Mouse (Mus musculus): ENCODE measurements around the gene Dpyd. TPM values are rescaled to one million over a fixed set of nuclear protein-coding genes. Genes with fewer than 3 reads are reported as not detected.

The Dpyd gene
- polyA plus RNA-seq, 1 experiment from 2014 or later, result 2.6 TPM

GRCm38 (mm10) chr3:118991793-118992192, 429.9 kb downstream of the Dpyd start:
- no peaks in the 10 kb centered on the region for H3K27me3 ChIP-seq
- no peak overlapping the region for H3K4me3 ChIP-seq (replicated peaks)
- H3K4me1 ChIP-seq (replicated peaks), result no peaks in the 10 kb centered on the region
- no peak overlapping the region for H3K4me2 ChIP-seq
- H3K27ac ChIP-seq, result no peak overlapping the region
- WGBS (ENCODE audit: insufficient replicate concordance), result 75% methylated on average over 4 of the region's 4 CpGs
- ATAC-seq (ENCODE audit: low read depth) (no peak), DNase-seq (no peak)
- no peak overlapping the region for H3K9ac ChIP-seq
- no peaks in the 10 kb centered on the region for H3K9me3 ChIP-seq (replicated peaks)
- H3K36me3 ChIP-seq, result no peaks in the 10 kb centered on the region

GRCm38 (mm10) chr3:119021255-119021654, 459.3 kb downstream of the Dpyd start:
- H3K9ac ChIP-seq, result no peak overlapping the region
- no peaks in the 10 kb centered on the region for H3K36me3 ChIP-seq
- H3K27ac ChIP-seq, result no peak overlapping the region
- no peaks in the 10 kb centered on the region for H3K4me1 ChIP-seq (replicated peaks)
- no peak for ATAC-seq (ENCODE audit: low read depth)
- H3K27me3 ChIP-seq, result no peaks in the 10 kb centered on the region
- no peak overlapping the region for H3K4me2 ChIP-seq
- no peak overlapping the region for H3K4me3 ChIP-seq (replicated peaks)
- 71% methylated on average over 7 of the region's 7 CpGs for WGBS (ENCODE audit: insufficient replicate concordance)
- no peaks in the 10 kb centered on the region for H3K9me3 ChIP-seq (replicated peaks)
- DNase-seq, result no peak

GRCm38 (mm10) chr3:119042611-119043010, 480.7 kb downstream of the Dpyd start:
- Histone ChIP-seq H3K9ac (no peak overlapping the region), H3K9me3 (replicated peaks) (no peaks in the 10 kb centered on the region), H3K4me1 (replicated peaks) (no peaks in the 10 kb centered on the region), H3K36me3 (no peaks in the 10 kb centered on the region), H3K27ac (no peak overlapping the region), H3K27me3 (no peaks in the 10 kb centered on the region), H3K4me3 (replicated peaks) (no peak overlapping the region), H3K4me2 (no peak overlapping the region)
- no peak for ATAC-seq (ENCODE audit: low read depth)
- 66% methylated on average over 1 of the region's 1 CpGs for WGBS (ENCODE audit: insufficient replicate concordance)
- DNase-seq, result no peak

GRCm38 (mm10) chr3:119056144-119056543, 494.2 kb downstream of the Dpyd start:
- no peak overlapping the region for H3K4me3 ChIP-seq (replicated peaks)
- no peaks in the 10 kb centered on the region for H3K9me3 ChIP-seq (replicated peaks)
- no peak overlapping the region for H3K9ac ChIP-seq
- no peaks in the 10 kb centered on the region for H3K36me3 ChIP-seq
- WGBS (ENCODE audit: insufficient replicate concordance), result 50% methylated on average over 1 of the region's 1 CpGs
- no peak overlapping the region for H3K27ac ChIP-seq
- no peaks in the 10 kb centered on the region for H3K4me1 ChIP-seq (replicated peaks)
- H3K4me2 ChIP-seq, result no peak overlapping the region
- no peak for ATAC-seq (ENCODE audit: low read depth)
- no peak for DNase-seq
- H3K27me3 ChIP-seq, result no peaks in the 10 kb centered on the region

GRCm38 (mm10) chr3:119063214-119063613, 501.3 kb downstream of the Dpyd start:
- Histone ChIP-seq H3K27me3 (no peaks in the 10 kb centered on the region), H3K4me1 (replicated peaks) (no peaks in the 10 kb centered on the region), H3K27ac (no peak overlapping the region), H3K36me3 (no peaks in the 10 kb centered on the region), H3K9me3 (replicated peaks) (no peaks in the 10 kb centered on the region), H3K9ac (no peak overlapping the region), H3K4me3 (replicated peaks) (no peak overlapping the region), H3K4me2 (no peak overlapping the region)
- WGBS (ENCODE audit: insufficient replicate concordance), result 54% methylated on average over 4 of the region's 4 CpGs
- ATAC-seq (ENCODE audit: low read depth) (no peak), DNase-seq (no peak)

- ATAC-seq (ENCODE audit: low read depth) (no peak), DNase-seq (no peak)
- Histone ChIP-seq H3K4me3 (replicated peaks) (no peak overlapping the region), H3K36me3 (no peaks in the 10 kb centered on the region), H3K9ac (no peak overlapping the region), H3K4me1 (replicated peaks) (no peaks in the 10 kb centered on the region), H3K27me3 (no peaks in the 10 kb centered on the region), H3K27ac (no peak overlapping the region), H3K4me2 (no peak overlapping the region), H3K9me3 (replicated peaks) (no peaks in the 10 kb centered on the region)
- WGBS (ENCODE audit: insufficient replicate concordance), result 9% methylated on average over 1 of the region's 1 CpGs
Observed at GRCm38 (mm10) chr3:119063642-119064041, 501.7 kb downstream of the Dpyd start.

GRCm38 (mm10) chr3:119064746-119065145, 502.8 kb downstream of the Dpyd start:
- Histone ChIP-seq H3K9me3 (replicated peaks) (no peaks in the 10 kb centered on the region), H3K4me1 (replicated peaks) (no peaks in the 10 kb centered on the region), H3K4me2 (no peak overlapping the region), H3K27me3 (no peaks in the 10 kb centered on the region), H3K27ac (no peak overlapping the region), H3K4me3 (replicated peaks) (no peak overlapping the region), H3K9ac (no peak overlapping the region), H3K36me3 (no peaks in the 10 kb centered on the region)
- ATAC-seq (ENCODE audit: low read depth) (no peak), DNase-seq (no peak)
- 81% methylated on average over 7 of the region's 7 CpGs for WGBS (ENCODE audit: insufficient replicate concordance)

GRCm38 (mm10) chr3:119067221-119067620, 505.3 kb downstream of the Dpyd start:
- Histone ChIP-seq H3K9ac (no peak overlapping the region), H3K36me3 (no peaks in the 10 kb centered on the region), H3K4me1 (replicated peaks) (no peaks in the 10 kb centered on the region), H3K4me2 (no peak overlapping the region), H3K9me3 (replicated peaks) (no peaks in the 10 kb centered on the region), H3K27me3 (no peaks in the 10 kb centered on the region), H3K4me3 (replicated peaks) (no peak overlapping the region), H3K27ac (no peak overlapping the region)
- DNase-seq (no peak), ATAC-seq (ENCODE audit: low read depth) (no peak)
- 75% methylated on average over 9 of the region's 9 CpGs for WGBS (ENCODE audit: insufficient replicate concordance)

- Histone ChIP-seq H3K9ac (no peak overlapping the region), H3K4me2 (no peak overlapping the region), H3K4me1 (replicated peaks) (no peaks in the 10 kb centered on the region), H3K27ac (no peak overlapping the region), H3K4me3 (replicated peaks) (no peak overlapping the region), H3K27me3 (no peaks in the 10 kb centered on the region), H3K9me3 (replicated peaks) (no peaks in the 10 kb centered on the region), H3K36me3 (no peaks in the 10 kb centered on the region)
- ATAC-seq (ENCODE audit: low read depth) (no peak), DNase-seq (no peak)
- 54% methylated on average over 1 of the region's 1 CpGs for WGBS (ENCODE audit: insufficient replicate concordance)
Observed at GRCm38 (mm10) chr3:119086618-119087017, 524.7 kb downstream of the Dpyd start.

- H3K4me1 ChIP-seq (replicated peaks), result no peaks in the 10 kb centered on the region
- H3K4me3 ChIP-seq (replicated peaks), result no peak overlapping the region
- no peaks in the 10 kb centered on the region for H3K36me3 ChIP-seq
- H3K27me3 ChIP-seq, result no peaks in the 10 kb centered on the region
- no peaks in the 10 kb centered on the region for H3K9me3 ChIP-seq (replicated peaks)
- H3K9ac ChIP-seq, result no peak overlapping the region
- ATAC-seq (ENCODE audit: low read depth), result no peak
- no peak overlapping the region for H3K4me2 ChIP-seq
- 66% methylated on average over 5 of the region's 5 CpGs for WGBS (ENCODE audit: insufficient replicate concordance)
- no peak overlapping the region for H3K27ac ChIP-seq
- DNase-seq, result no peak
Observed at GRCm38 (mm10) chr3:119095223-119095886, 533.4 kb downstream of the Dpyd start.

GRCm38 (mm10) chr3:119126003-119126402, 564.1 kb downstream of the Dpyd start:
- no peak for ATAC-seq (ENCODE audit: low read depth)
- Histone ChIP-seq H3K27me3 (no peaks in the 10 kb centered on the region), H3K4me1 (replicated peaks) (no peaks in the 10 kb centered on the region), H3K4me3 (replicated peaks) (no peak overlapping the region), H3K4me2 (no peak overlapping the region), H3K9me3 (replicated peaks) (no peaks in the 10 kb centered on the region), H3K9ac (no peak overlapping the region), H3K36me3 (no peaks in the 10 kb centered on the region), H3K27ac (no peak overlapping the region)
- DNase-seq, result no peak
- 26% methylated on average over 2 of the region's 2 CpGs for WGBS (ENCODE audit: insufficient replicate concordance)

GRCm38 (mm10) chr3:119128076-119128475, 566.1 kb downstream of the Dpyd start:
- no peaks in the 10 kb centered on the region for H3K27me3 ChIP-seq
- no peaks in the 10 kb centered on the region for H3K36me3 ChIP-seq
- H3K9me3 ChIP-seq (replicated peaks), result 0 out of 2 replicates have a peak, but pooled peaks cover 3% of the 10 kb centered on the region
- no peak for ATAC-seq (ENCODE audit: low read depth)
- no peak overlapping the region for H3K27ac ChIP-seq
- no peak overlapping the region for H3K4me2 ChIP-seq
- no peak for DNase-seq
- 69% methylated on average over 1 of the region's 1 CpGs for WGBS (ENCODE audit: insufficient replicate concordance)
- H3K9ac ChIP-seq, result no peak overlapping the region
- no peak overlapping the region for H3K4me3 ChIP-seq (replicated peaks)
- H3K4me1 ChIP-seq (replicated peaks), result no peaks in the 10 kb centered on the region
